Mouse (Mus musculus): ENCODE data around the gene Mybbp1a.

Gene Mybbp1a

DNA sequence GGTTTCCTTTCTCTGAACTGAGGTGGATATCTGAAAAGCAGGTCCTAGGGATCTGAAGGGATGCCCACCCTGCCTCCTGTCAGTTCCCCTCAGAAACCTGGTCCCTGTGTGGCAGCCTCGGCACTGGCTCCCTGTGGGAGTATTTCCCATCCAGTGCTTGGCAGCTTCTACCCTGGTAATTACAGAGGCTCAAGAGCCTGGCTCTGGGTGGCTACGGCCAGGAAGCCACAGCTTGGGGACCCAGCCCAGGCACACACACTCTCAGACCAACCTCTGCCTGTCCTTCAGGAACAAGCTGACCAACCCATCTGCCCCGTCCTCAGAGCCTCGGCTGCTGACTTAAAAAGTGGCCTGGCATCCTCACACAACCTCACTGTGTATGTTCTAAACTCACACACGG is 40.2 kb downstream of the Mybbp1a start:
- DNase-seq: no peak

- no peak for DNase-seq
These were observed 40.8 kb downstream of the Mybbp1a start for GRCm38 (mm10) chr11:72481952-72482351.

DNA sequence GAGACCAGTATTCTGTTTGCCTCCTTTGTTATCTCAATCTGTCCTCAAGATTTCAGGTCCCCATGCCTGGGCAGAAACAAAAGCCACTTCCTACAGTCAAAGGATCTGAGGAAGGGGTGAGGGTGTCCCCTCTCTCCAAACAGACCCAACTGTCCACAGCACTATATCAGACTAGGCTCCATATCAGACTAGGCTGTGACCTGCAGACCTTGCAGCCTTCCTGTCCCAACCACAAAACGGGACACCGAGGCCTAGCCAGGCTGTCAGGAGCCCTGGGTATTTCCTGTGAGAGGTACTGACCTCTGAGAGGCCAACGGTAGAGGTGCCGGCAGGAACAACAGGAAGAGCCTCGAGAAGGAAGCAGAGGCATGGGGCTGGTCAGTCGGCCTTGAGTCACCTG is 43.4 kb downstream of the Mybbp1a start:
- no peak for DNase-seq

DNA sequence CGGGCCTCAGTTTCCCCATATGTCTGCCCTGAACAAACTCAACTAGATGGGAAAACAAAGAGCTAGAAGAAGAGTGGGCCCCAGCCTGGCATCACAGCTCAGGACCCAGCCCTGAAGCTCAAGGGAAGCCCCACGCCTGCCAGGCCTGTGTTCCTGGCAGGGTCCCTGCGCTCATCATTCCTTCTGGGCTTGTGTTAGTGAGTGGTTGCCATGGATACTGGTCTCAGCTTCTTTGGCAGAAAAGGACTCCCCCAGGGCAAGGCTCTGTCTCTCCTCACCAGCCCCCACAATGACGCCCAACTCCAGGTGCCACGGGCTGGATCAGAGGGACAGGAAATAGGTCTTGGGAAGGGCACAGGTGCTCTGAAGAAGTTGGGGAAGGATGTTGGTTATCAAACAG is 44.0 kb downstream of the Mybbp1a start:
- DNase-seq: no peak

- no peak for DNase-seq
These were observed 44.8 kb downstream of the Mybbp1a start for GRCm38 (mm10) chr11:72485960-72486359.

GRCm38 (mm10) chr11:72487171-72487570 is 46.0 kb downstream of the Mybbp1a start:
- DNase-seq: no peak

- no peak for DNase-seq
These were observed 46.6 kb downstream of the Mybbp1a start for GRCm38 (mm10) chr11:72487739-72488138.

DNA sequence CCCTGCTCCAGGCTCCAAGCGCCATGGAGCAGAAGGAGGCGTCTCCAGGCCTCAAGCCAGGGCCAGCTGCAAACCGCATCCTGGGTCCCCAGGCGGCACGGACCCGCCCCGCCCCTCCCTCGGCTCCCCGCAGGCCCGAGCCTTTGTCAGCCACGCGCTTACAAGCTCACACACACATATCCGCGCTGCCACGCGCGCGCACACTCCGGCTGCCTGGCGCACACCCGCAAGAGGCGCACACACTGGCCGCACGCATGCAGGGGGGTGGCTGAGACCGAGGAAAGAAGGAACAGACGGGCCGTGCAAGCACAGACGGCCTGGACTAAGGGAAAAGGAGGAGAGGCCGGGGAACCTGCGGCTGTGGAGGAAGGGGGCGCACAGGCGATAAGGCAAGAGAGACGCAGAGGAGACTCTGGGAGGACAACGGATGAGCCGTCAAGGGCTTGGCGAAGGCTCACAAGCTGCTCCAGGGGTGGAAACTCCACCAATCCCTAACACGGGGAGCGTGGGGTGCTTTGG is 47.7 kb downstream of the Mybbp1a start:
- no peak for DNase-seq

- no peak for DNase-seq
These were observed 48.2 kb downstream of the Mybbp1a start for GRCm38 (mm10) chr11:72489397-72489796.

DNA sequence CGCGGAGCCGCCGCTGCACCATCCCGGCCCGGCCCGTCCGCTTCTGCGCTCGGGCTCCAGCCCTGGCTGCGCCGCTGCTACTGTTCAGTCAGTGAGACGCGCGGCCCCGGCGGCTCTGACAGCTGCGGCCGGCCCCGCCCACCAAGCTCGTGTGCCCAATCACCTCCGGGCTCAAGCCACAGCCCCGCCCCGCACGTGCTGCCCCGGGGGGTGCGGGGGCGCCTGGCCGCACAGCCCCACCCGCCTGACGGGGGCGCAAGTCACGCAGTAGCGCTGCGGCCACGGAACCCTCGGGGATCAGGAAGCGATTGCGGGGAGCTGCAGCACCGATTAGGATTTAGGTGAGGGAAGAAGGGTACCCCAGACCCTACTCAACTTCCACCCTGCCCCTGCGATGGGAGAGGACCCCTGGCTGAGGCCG is 48.7 kb downstream of the Mybbp1a start, which contains the start of gene Spns2:
Spns2 (minus strand) TSS at position 24 of the 421 bp plus-strand sequence.
- DNase-seq: peak; percentile 55

DNA sequence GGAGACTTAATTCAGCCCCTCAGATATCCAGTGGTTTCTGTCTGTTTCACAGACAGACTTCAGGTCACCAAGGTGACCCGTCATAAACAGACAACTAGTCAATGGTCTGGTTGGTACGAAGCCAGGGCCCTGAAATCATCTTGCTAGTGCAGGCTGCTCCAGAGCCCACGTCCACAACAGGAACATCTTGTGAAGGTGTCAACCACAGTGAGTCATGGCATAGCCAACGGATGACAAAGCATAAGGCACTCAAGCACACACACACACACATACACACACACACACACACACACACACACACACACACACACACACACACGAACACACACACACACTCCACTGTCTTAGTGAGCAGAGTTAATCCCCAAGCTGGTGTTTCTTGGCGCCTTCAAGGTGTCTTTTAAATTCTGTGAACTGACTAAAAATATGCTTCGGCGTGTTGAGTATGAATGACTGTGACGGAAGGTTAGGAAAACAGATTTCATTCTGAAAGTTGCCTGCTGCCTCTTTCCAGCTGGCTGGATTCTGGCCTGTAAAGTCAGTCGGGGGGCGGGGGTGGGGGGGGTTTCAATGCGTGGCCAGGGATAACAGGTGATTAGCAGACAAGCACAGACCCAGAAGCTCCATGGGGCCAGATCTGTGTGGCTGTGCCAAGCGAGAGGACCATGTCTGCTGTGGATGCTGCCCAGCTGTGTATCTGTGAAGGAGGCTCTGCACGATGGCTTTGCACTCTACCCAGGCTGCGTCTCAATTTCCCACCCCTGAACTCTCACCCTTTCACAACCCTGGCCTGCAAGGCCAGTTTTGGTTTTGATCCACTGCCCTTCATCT is 50.2 kb downstream of the Mybbp1a start:
- no peak for DNase-seq

DNA sequence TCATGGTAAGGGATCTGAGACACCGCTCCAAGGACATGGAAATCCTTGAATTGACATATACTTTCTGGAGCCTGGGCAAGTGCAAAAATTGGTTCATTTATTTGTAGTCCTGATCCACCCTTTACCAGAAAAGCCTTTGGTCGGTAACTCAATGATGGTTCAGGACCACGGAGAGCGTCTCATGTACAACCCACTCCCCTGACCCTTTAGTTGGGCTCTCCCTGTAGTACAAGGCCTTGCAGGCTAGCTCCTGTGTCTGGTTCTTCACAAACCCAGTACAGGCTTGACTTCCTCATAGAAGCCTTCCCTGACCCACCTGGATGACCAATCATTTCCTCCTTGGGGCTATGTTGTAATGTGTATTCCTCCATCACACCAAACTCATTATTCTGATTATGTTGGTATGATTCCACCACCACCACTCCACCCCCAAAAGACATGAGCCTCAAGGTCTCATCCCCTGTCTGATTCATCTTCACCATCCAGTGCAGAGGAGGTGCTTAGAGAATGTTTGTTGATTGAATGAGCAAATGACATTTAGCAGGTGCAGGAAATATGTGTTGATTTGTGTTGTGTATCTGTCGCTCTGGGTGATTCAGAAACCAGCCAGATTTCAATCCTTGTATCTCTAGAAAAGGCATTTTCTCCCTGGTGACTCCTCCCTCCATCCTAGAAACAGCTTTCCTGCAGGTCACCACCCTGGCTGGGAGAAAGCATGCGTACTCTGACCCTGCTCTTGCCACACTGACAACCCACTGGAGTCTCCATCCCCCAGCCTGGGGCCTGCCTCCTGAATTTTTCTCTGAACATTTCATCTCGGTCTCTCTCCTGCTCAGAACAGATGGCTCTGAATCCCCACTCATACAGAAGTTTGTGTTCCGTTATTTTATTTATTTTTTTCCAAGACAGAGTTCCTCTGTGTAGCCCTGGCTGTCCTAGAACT is 53.2 kb downstream of the Mybbp1a start:
- no peak for DNase-seq

GRCm38 (mm10) chr11:72496066-72496465 is 54.9 kb downstream of the Mybbp1a start:
- DNase-seq: no peak

GRCm38 (mm10) chr11:72496775-72497174 is 55.6 kb downstream of the Mybbp1a start:
- no peak for DNase-seq

DNA sequence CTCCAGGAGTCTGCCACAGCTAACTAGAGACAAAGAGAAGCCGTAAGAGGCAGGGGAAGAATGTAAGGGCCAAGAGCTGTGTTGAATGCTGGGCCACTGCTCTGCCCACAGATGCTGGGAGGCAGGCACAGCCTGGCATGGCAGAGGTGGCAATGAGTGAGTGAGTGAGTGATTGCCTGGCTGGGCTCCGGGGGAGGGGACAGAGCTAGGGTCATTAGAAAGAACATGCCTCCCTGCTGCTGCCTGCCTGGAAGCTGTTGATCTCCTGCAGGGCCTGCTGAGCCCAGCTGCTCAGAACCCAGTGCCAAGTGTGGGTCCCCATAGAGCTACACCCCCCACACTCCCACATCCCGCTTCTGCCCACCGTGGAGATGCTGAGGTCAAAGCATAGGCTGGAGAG is 56.2 kb downstream of the Mybbp1a start:
- no peak for DNase-seq

- no peak for DNase-seq
These were observed 59.0 kb downstream of the Mybbp1a start for GRCm38 (mm10) chr11:72500139-72500538.
